Comparison of ENCODE assay signal across 9 mouse cellular contexts in the genomic region with DNA sequence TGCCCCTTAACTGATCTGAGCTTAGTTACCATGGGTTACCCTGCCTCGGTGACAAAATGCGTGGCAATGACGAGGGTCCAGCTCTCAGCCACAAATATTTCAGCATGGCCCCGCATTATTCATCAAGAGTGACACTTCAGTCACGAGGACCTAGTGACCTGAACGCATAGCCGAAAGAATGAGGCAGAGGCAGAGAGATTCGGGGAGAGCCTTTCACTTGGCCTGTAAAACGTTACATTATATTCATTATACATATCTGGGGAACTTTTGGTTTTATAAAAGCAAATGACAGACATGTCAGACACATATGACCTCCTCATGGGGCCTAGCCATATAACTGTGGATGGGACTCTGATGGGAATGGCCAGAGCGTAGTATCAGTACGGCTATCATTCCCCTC. TPM values are rescaled to one million over a fixed set of nuclear protein-coding genes. Genes with fewer than 3 reads are reported as not detected.
DNase-seq lines count a peak whose midpoint lies in the region; ATAC-seq and TF ChIP-seq lines count a peak whose summit lies in the region.
"Had no signal": no experiment of that assay in that cellular context is flagged by ENCODE, and none has a peak within 500 bp of the region (broad histone marks: within the 10 kb centered on the region; RNA-seq: fewer than 3 reads in every experiment).

A gene (minus strand): TSS at position 101 of the 400 bp plus-strand sequence.

- H3K27ac ChIP-seq in forebrain, embryonic 13.5 days = no peak within 1 kb of the TSS
- peak within 1 kb of the TSS; percentile 72 for H3K27ac ChIP-seq in olfactory bulb, adult 2 months (ENCODE audit: insufficient read depth, low read depth, low read length)

- H3K36me3 ChIP-seq in forebrain, embryonic 13.5 days (ENCODE audit: poor library complexity, severe bottlenecking) = no peaks in the 10 kb centered on the region

- peaks cover 20% of the 10 kb centered on the region for H3K4me1 ChIP-seq in forebrain, embryonic 13.5 days
- peaks cover 13% of the 10 kb centered on the region for H3K4me1 ChIP-seq in olfactory bulb, adult 2 months (ENCODE audit: control insufficient read depth, insufficient read depth, low read length)

- no peak for ATAC-seq in forebrain, embryonic 13.5 days

- TF ChIP-seq CTCF in olfactory bulb, adult 2 months (IDR thresholded peaks at IDR 0.05; ENCODE audit: insufficient read depth, low read depth, low read length) = no peak

- no peak for DNase-seq in left cerebral cortex, adult 8-10 months (ENCODE audit: low spot score in 2 of 2)
- no peak for DNase-seq in left cerebral cortex, adult 11 months (ENCODE audit: low spot score)
- no peak for DNase-seq in left cerebral cortex, postnatal 25 days (ENCODE audit: low spot score in 2 of 2)
- no peak for DNase-seq in frontal cortex, postnatal 10 days (ENCODE audit: low spot score in 2 of 2)
- no peak for DNase-seq in kidney, postnatal 4 days
- DNase-seq: gastrocnemius, postnatal 14 days; right cerebral cortex, adult 18-20 months had no signal

- H3K9me3 ChIP-seq in forebrain, embryonic 13.5 days (replicated peaks) = no peaks in the 10 kb centered on the region

- no peak for TF ChIP-seq POLR2A in olfactory bulb, adult 2 months (IDR thresholded peaks at IDR 0.05; ENCODE audit: insufficient read depth, low read depth, low read length)

- H3K9ac ChIP-seq in forebrain, embryonic 13.5 days = peak within 1 kb of the TSS; percentile 60

- H3K27me3 ChIP-seq in forebrain, embryonic 13.5 days = peaks cover 28% of the 10 kb centered on the region

- H3K4me3 ChIP-seq in forebrain, embryonic 13.5 days = peak within 1 kb of the TSS; percentile 45
- H3K4me3 ChIP-seq in olfactory bulb, adult 2 months (ENCODE audit: insufficient read depth, low read depth, low read length) = peak within 1 kb of the TSS; percentile 73

- WGBS in forebrain, embryonic 13.5 days = 49% methylated on average over 11 of the region's 11 CpGs
- WGBS in olfactory bulb, adult 2 months = 84% methylated on average over 11 of the region's 11 CpGs

- intact Hi-C loops in left cerebral cortex, postnatal 25 days (cut with DNase I) = no loop called here

- peak within 1 kb of the TSS; percentile 94 for H3K4me2 ChIP-seq in forebrain, embryonic 13.5 days

RNA-seq across cellular contexts. Expression of the gene that starts here (rescaled TPM):
- 10 to 100 TPM; 18.4 to 24.3 (median 20.9) TPM for total RNA-seq in left cerebral cortex, adult 8-10 months (2022)
- polyA plus RNA-seq in forebrain, embryonic 13.5 days (2015; fragmentation: Nextera tagmentation; extraction: Ambion mirVana) = 0.37 TPM in 2 replicates
- total RNA-seq in left cerebral cortex, postnatal 25 days (2021) = 10 to 100 TPM; 22.8 to 23.7 TPM
- not detected in 2 replicates for polyA plus RNA-seq in olfactory bulb, adult 2 months (2012; ENCODE audit: insufficient read depth, insufficient read length, low replicate concordance, missing spikeins)
- total RNA-seq: gastrocnemius, postnatal 14 days had no signal
